28 mouse cellular contexts compared by ENCODE assay signal in genomic region chr6:40220634-40221120, GRCm38 (mm10).
DNase-seq lines count a peak whose midpoint lies in the region; ATAC-seq and TF ChIP-seq lines count a peak whose summit lies in the region.
"Had no signal": no experiment of that assay in that cellular context is flagged by ENCODE, and none has a peak within 500 bp of the region (broad histone marks: within the 10 kb centered on the region; RNA-seq: fewer than 3 reads in every experiment).

No protein-coding gene starts in this region.

- no peak for TF ChIP-seq CTCF in midbrain, postnatal 0 days (IDR thresholded peaks at IDR 0.05)

- no peaks in the 10 kb centered on the region for H3K36me3 ChIP-seq in intestine, embryonic 14.5 days (ENCODE audit: control insufficient read depth, insufficient read depth, low read length)
- H3K36me3 ChIP-seq in intestine, embryonic 16.5 days (ENCODE audit: control insufficient read depth, insufficient read depth, low read length): no peaks in the 10 kb centered on the region
- no peaks in the 10 kb centered on the region for H3K36me3 ChIP-seq in midbrain, embryonic 11.5 days (ENCODE audit: control insufficient read depth, insufficient read depth, low read length)
- no peaks in the 10 kb centered on the region for H3K36me3 ChIP-seq in midbrain, postnatal 0 days (ENCODE audit: insufficient read depth, low read length)
- H3K36me3 ChIP-seq in heart, embryonic 12.5 days: no peaks in the 10 kb centered on the region
- H3K36me3 ChIP-seq: embryonic facial prominence, embryonic 10.5 days; embryonic facial prominence, embryonic 13.5 days; forebrain, embryonic 10.5 days; G1E; heart, embryonic 10.5 days; hindbrain, embryonic 12.5 days; hindbrain, embryonic 15.5 days had no signal

- H3K27me3 ChIP-seq in intestine, embryonic 14.5 days (replicated peaks; ENCODE audit: control insufficient read depth, insufficient read depth, low read length): no peaks in the 10 kb centered on the region
- no peaks in the 10 kb centered on the region for H3K27me3 ChIP-seq in intestine, embryonic 16.5 days (replicated peaks; ENCODE audit: control insufficient read depth, insufficient read depth, low read length)
- H3K27me3 ChIP-seq in midbrain, embryonic 11.5 days (ENCODE audit: control insufficient read depth, insufficient read depth, low read length): no peaks in the 10 kb centered on the region
- no peaks in the 10 kb centered on the region for H3K27me3 ChIP-seq in midbrain, postnatal 0 days (ENCODE audit: insufficient read depth, low read length)
- no peaks in the 10 kb centered on the region for H3K27me3 ChIP-seq in heart, embryonic 12.5 days (replicated peaks)
- H3K27me3 ChIP-seq: embryonic facial prominence, embryonic 13.5 days; forebrain, embryonic 13.5 days; hindbrain, embryonic 12.5 days; hindbrain, embryonic 15.5 days had no signal

- H3K4me1 ChIP-seq in intestine, embryonic 14.5 days (replicated peaks; ENCODE audit: control insufficient read depth, insufficient read depth, low read length): peaks cover 4% of the 10 kb centered on the region; the same call in 1 of the 2 replicates
- no peaks in the 10 kb centered on the region for H3K4me1 ChIP-seq in intestine, embryonic 16.5 days (ENCODE audit: control insufficient read depth, insufficient read depth, low read length)
- no peaks in the 10 kb centered on the region for H3K4me1 ChIP-seq in midbrain, embryonic 11.5 days (ENCODE audit: control insufficient read depth, insufficient read depth, low read length)
- H3K4me1 ChIP-seq in midbrain, postnatal 0 days (ENCODE audit: insufficient read depth, low read length): no peaks in the 10 kb centered on the region
- no peaks in the 10 kb centered on the region for H3K4me1 ChIP-seq in heart, embryonic 12.5 days (replicated peaks)
- H3K4me1 ChIP-seq: embryonic facial prominence, embryonic 10.5 days; embryonic facial prominence, embryonic 13.5 days; forebrain, embryonic 10.5 days; forebrain, embryonic 13.5 days; heart, embryonic 10.5 days; hindbrain, embryonic 12.5 days; hindbrain, embryonic 15.5 days had no signal

- H3K4me2 ChIP-seq in intestine, embryonic 14.5 days (ENCODE audit: low read length): no peak overlapping the region
- no peak overlapping the region for H3K4me2 ChIP-seq in intestine, embryonic 16.5 days (ENCODE audit: low read depth, low read length)
- no peak overlapping the region for H3K4me2 ChIP-seq in midbrain, embryonic 11.5 days
- no peak overlapping the region for H3K4me2 ChIP-seq in midbrain, postnatal 0 days (ENCODE audit: low read depth, low read length, poor library complexity, severe bottlenecking)
- H3K4me2 ChIP-seq in heart, embryonic 12.5 days: no peak overlapping the region
- H3K4me2 ChIP-seq: embryonic facial prominence, embryonic 13.5 days; forebrain, embryonic 13.5 days; hindbrain, embryonic 12.5 days; hindbrain, embryonic 15.5 days had no signal

- no peak overlapping the region for H3K9ac ChIP-seq in intestine, embryonic 14.5 days (ENCODE audit: low read length)
- no peak overlapping the region for H3K9ac ChIP-seq in intestine, embryonic 16.5 days (ENCODE audit: low read depth, low read length)
- H3K9ac ChIP-seq in midbrain, embryonic 11.5 days (ENCODE audit: low read length): no peak overlapping the region
- H3K9ac ChIP-seq in midbrain, postnatal 0 days (replicated peaks; ENCODE audit: low read length, poor library complexity, severe bottlenecking): no peak overlapping the region
- no peak overlapping the region for H3K9ac ChIP-seq in heart, embryonic 12.5 days
- H3K9ac ChIP-seq: embryonic facial prominence, embryonic 13.5 days; forebrain, embryonic 13.5 days; hindbrain, embryonic 12.5 days; hindbrain, embryonic 15.5 days had no signal

- no peaks in the 10 kb centered on the region for H3K9me3 ChIP-seq in intestine, embryonic 14.5 days (ENCODE audit: control insufficient read depth, low read length)
- H3K9me3 ChIP-seq in intestine, embryonic 16.5 days (ENCODE audit: control insufficient read depth, low read length): no peaks in the 10 kb centered on the region
- no peaks in the 10 kb centered on the region for H3K9me3 ChIP-seq in midbrain, embryonic 11.5 days (ENCODE audit: control insufficient read depth, low read length)
- no peaks in the 10 kb centered on the region for H3K9me3 ChIP-seq in midbrain, postnatal 0 days (ENCODE audit: low read length)
- H3K9me3 ChIP-seq in heart, embryonic 12.5 days (replicated peaks): no peaks in the 10 kb centered on the region
- H3K9me3 ChIP-seq: embryonic facial prominence, embryonic 10.5 days; embryonic facial prominence, embryonic 13.5 days; forebrain, embryonic 10.5 days; forebrain, embryonic 13.5 days; G1E; heart, embryonic 10.5 days; hindbrain, embryonic 12.5 days; hindbrain, embryonic 15.5 days had no signal

- H3K4me3 ChIP-seq in intestine, embryonic 14.5 days (ENCODE audit: low read depth, low read length): no peak overlapping the region
- H3K4me3 ChIP-seq in intestine, embryonic 16.5 days (ENCODE audit: low read length): no peak overlapping the region
- H3K4me3 ChIP-seq in midbrain, embryonic 11.5 days (ENCODE audit: low read depth, low read length): no peak overlapping the region
- no peak overlapping the region for H3K4me3 ChIP-seq in midbrain, postnatal 0 days (ENCODE audit: low read depth, low read length)
- H3K4me3 ChIP-seq in heart, embryonic 12.5 days: no peak overlapping the region
- H3K4me3 ChIP-seq: embryonic facial prominence, embryonic 10.5 days; embryonic facial prominence, embryonic 13.5 days; forebrain, embryonic 10.5 days; forebrain, embryonic 13.5 days; heart, adult 2 months; heart, embryonic 10.5 days; hindbrain, embryonic 12.5 days; hindbrain, embryonic 15.5 days had no signal

- DNase-seq in intestine, embryonic 14.5 days (ENCODE audit: low spot score): peak; percentile 37
- DNase-seq in midbrain, embryonic 11.5 days (ENCODE audit: low spot score, missing footprints): peak; percentile 45
- no peak for DNase-seq in midbrain, postnatal 0 days (ENCODE audit: low spot score)
- peak; percentile 61 for DNase-seq in NIH3T3 (ENCODE audit: low read depth)
- no peak for DNase-seq in ovary, postnatal 36 days (ENCODE audit: low spot score)
- DNase-seq: adrenal gland, adult 8-10 months; adrenal gland, postnatal 25 days; B cell, adult 2 months; cerebellum, adult 11-12 months; cerebellum, adult 8-10 months; cerebellum, postnatal 10 days; cerebellum, postnatal 36 days; embryo, embryonic 11 days; gastrocnemius, postnatal 10 days; gastrocnemius, postnatal 36 days; heart, adult 2 months had no signal

- ATAC-seq in intestine, embryonic 14.5 days (replicated peaks; ENCODE audit: low FRiP score, low TSS enrichment, low read depth): no peak
- no peak for ATAC-seq in intestine, embryonic 16.5 days
- no peak for ATAC-seq in midbrain, embryonic 11.5 days (ENCODE audit: low FRiP score)
- ATAC-seq in midbrain, postnatal 0 days (ENCODE audit: low FRiP score): no peak
- ATAC-seq in heart, embryonic 12.5 days (ENCODE audit: insufficient number of reproducible peaks, low FRiP score): no peak
- ATAC-seq: activated CD4-positive, CD25-positive, alpha-beta regulatory T cell, adult 4 months; forebrain, embryonic 13.5 days; forebrain, embryonic 16.5 days had no signal

- H3K27ac ChIP-seq in intestine, embryonic 14.5 days (ENCODE audit: low read depth): 0 out of 2 replicates have a peak overlapping the region, but pooled peaks have one; percentile 33
- no peak overlapping the region for H3K27ac ChIP-seq in intestine, embryonic 16.5 days (ENCODE audit: low read length)
- no peak overlapping the region for H3K27ac ChIP-seq in midbrain, embryonic 11.5 days (ENCODE audit: low read depth, low read length)
- no peak overlapping the region for H3K27ac ChIP-seq in midbrain, postnatal 0 days (ENCODE audit: low read depth, low read length)
- H3K27ac ChIP-seq in heart, embryonic 12.5 days (ENCODE audit: poor library complexity, severe bottlenecking): no peak overlapping the region
- H3K27ac ChIP-seq: embryonic facial prominence, embryonic 10.5 days; embryonic facial prominence, embryonic 13.5 days; forebrain, embryonic 10.5 days; forebrain, embryonic 13.5 days; heart, adult 2 months; heart, embryonic 10.5 days; hindbrain, embryonic 12.5 days; hindbrain, embryonic 15.5 days had no signal

Comparison
In these comparisons a context has a peak if more than half of its experiments do, and no peak if none do; other contexts are left out.
1. DNase-seq: peak in intestine, embryonic 14.5 days (single experiment), midbrain, embryonic 11.5 days (single experiment) and NIH3T3 (single experiment); none in midbrain, postnatal 0 days (single experiment) and ovary, postnatal 36 days (single experiment).